Comparison of ENCODE assay signal across 8 mouse cellular contexts in genomic region chr19:10602787-10603186, GRCm38 (mm10). TPM values are rescaled to one million over a fixed set of nuclear protein-coding genes. Genes with fewer than 3 reads are reported as not detected.
DNase-seq lines count a peak whose midpoint lies in the region; ATAC-seq and TF ChIP-seq lines count a peak whose summit lies in the region.

No protein-coding gene starts in this region.

- no peaks in the 10 kb centered on the region for H3K9me3 ChIP-seq in G1E (replicated peaks)
- H3K9me3 ChIP-seq in forebrain, postnatal 0 days (ENCODE audit: low read length): no peaks in the 10 kb centered on the region
- no peaks in the 10 kb centered on the region for H3K9me3 ChIP-seq in lung, embryonic 16.5 days (ENCODE audit: control insufficient read depth, low read length)

- peak; percentile 67 for DNase-seq in G1E (ENCODE audit: low spot score)
- DNase-seq in cerebellum, adult 18-20 months: peak; percentile 90 to 91
- peak; percentile 94 for DNase-seq in forebrain, postnatal 0 days
- DNase-seq in layer of hippocampus, adult 9-10 months (ENCODE audit: low spot score): peak; percentile 77
- peak; percentile 64 for DNase-seq in ovary, postnatal 10 days (ENCODE audit: low spot score)
- peak; percentile 79 to 95 for DNase-seq in thymus, postnatal 10 days (ENCODE audit: low spot score in 2 of 2)

- peak overlapping the region; percentile 52; the same call in 1 of the 2 replicates for H3K4me3 ChIP-seq in G1E (ENCODE audit: low read depth, low read length)
- peak overlapping the region; percentile 25 for H3K4me3 ChIP-seq in forebrain, postnatal 0 days (ENCODE audit: low read depth, low read length)
- H3K4me3 ChIP-seq in lung, embryonic 16.5 days (ENCODE audit: low read length): peak overlapping the region; percentile 42

- WGBS in forebrain, postnatal 0 days: under 1% methylated on average over 9 of the region's 9 CpGs
- WGBS in lung, embryonic 16.5 days: under 1% methylated on average over 9 of the region's 9 CpGs

- H3K27me3 ChIP-seq in G1E (ENCODE audit: insufficient read depth, low read length): no peaks in the 10 kb centered on the region
- H3K27me3 ChIP-seq in forebrain, postnatal 0 days (ENCODE audit: insufficient read depth, low read length): no peaks in the 10 kb centered on the region
- H3K27me3 ChIP-seq in lung, embryonic 16.5 days (ENCODE audit: control insufficient read depth, insufficient read depth, low read depth, low read length): no peaks in the 10 kb centered on the region

- peak; percentile 35; the same call in 1 of the 2 replicates for ATAC-seq in G1E (ENCODE audit: extremely low read depth, insufficient number of reproducible peaks, low FRiP score, poor library complexity, severe bottlenecking)
- peak; percentile 70 for ATAC-seq in forebrain, postnatal 0 days
- ATAC-seq in hematopoietic stem cell, adult 5-6 weeks (replicated peaks in 1 of 2; ENCODE audit: insufficient read depth in 1 of 2, low FRiP score in 2 of 2, low TSS enrichment in 1 of 2, low read depth in 1 of 2, poor library complexity in 2 of 2, severe bottlenecking in 2 of 2): peak; percentile 51 to 54
- peak; percentile 65 for ATAC-seq in lung, embryonic 16.5 days (ENCODE audit: low read depth)

- H3K9ac ChIP-seq in forebrain, postnatal 0 days: peak overlapping the region; percentile 54
- H3K9ac ChIP-seq in lung, embryonic 16.5 days (ENCODE audit: low read length): peak overlapping the region; percentile 79

- peak; percentile 65; the same call in 1 of the 2 replicates for TF ChIP-seq CTCF in G1E (IDR thresholded peaks at IDR 0.05; ENCODE audit: low read depth, low read length)
- TF ChIP-seq CTCF in forebrain, postnatal 0 days (IDR thresholded peaks at IDR 0.05; ENCODE audit: low read depth): peak; percentile 92

- peaks cover 46% of the 10 kb centered on the region for H3K4me1 ChIP-seq in G1E (ENCODE audit: insufficient read depth, low read depth, low read length)
- peaks cover 14% of the 10 kb centered on the region for H3K4me1 ChIP-seq in forebrain, postnatal 0 days (ENCODE audit: insufficient read depth)
- H3K4me1 ChIP-seq in lung, embryonic 16.5 days (replicated peaks; ENCODE audit: control insufficient read depth, insufficient read depth, low read length): peaks cover 17% of the 10 kb centered on the region

- peaks cover 52% of the 10 kb centered on the region for H3K36me3 ChIP-seq in G1E (replicated peaks)
- H3K36me3 ChIP-seq in forebrain, postnatal 0 days (ENCODE audit: insufficient read depth): peaks cover 6% of the 10 kb centered on the region
- H3K36me3 ChIP-seq in lung, embryonic 16.5 days (ENCODE audit: control insufficient read depth, insufficient read depth, low read length): no peaks in the 10 kb centered on the region

- H3K4me2 ChIP-seq in forebrain, postnatal 0 days (ENCODE audit: low read depth): peak overlapping the region; percentile 49
- H3K4me2 ChIP-seq in lung, embryonic 16.5 days (ENCODE audit: low read depth, low read length): peak overlapping the region; percentile 57

- H3K27ac ChIP-seq in forebrain, postnatal 0 days (ENCODE audit: low read depth, low read length): peak overlapping the region; percentile 89
- peak overlapping the region; percentile 94 for H3K27ac ChIP-seq in lung, embryonic 16.5 days (ENCODE audit: low read length)

RNA-seq across cellular contexts. Expression of gene Ddb1, which starts 2.3 kb away (rescaled TPM):
- total RNA-seq in G1E (2014; fragmentation: Nextera tagmentation) (334 and 389 TPM in 2 replicates), G1E (2017) (516 and 542 TPM in 2 replicates)
- polyA plus RNA-seq in G1E (2012): 29.5 and 30.8 TPM in 2 replicates
- total RNA-seq in forebrain, postnatal 0 days (2014; rRNA removed): 245 and 273 TPM in 2 replicates
- polyA plus RNA-seq in forebrain, postnatal 0 days (2015; fragmentation: Nextera tagmentation; extraction: Ambion mirVana): 130 and 145 TPM in 2 replicates
- total RNA-seq in hematopoietic stem cell, adult 5-6 weeks (2017): 373 and 377 TPM in 2 replicates
- 348 and 364 TPM in 2 replicates for polyA plus RNA-seq in lung, embryonic 16.5 days (2015; fragmentation: Nextera tagmentation; extraction: Ambion mirVana)

RNA-seq across cellular contexts. Expression of gene Tkfc, which starts 2.7 kb away (rescaled TPM):
- total RNA-seq in G1E (2014; fragmentation: Nextera tagmentation) (10.9 and 11.7 TPM in 2 replicates), G1E (2017) (6.7 and 6.8 TPM in 2 replicates)
- polyA plus RNA-seq in G1E (2012): 2.7 and 4.6 TPM in 2 replicates
- 8.8 and 12.8 TPM in 2 replicates for total RNA-seq in forebrain, postnatal 0 days (2014; rRNA removed)
- 19.3 and 22.7 TPM in 2 replicates for polyA plus RNA-seq in forebrain, postnatal 0 days (2015; fragmentation: Nextera tagmentation; extraction: Ambion mirVana)
- total RNA-seq in hematopoietic stem cell, adult 5-6 weeks (2017): 4.0 and 7.3 TPM in 2 replicates
- polyA plus RNA-seq in lung, embryonic 16.5 days (2015; fragmentation: Nextera tagmentation; extraction: Ambion mirVana): 16.7 and 16.9 TPM in 2 replicates

RNA-seq across cellular contexts. Expression of gene Tmem138, which starts 25.6 kb away (rescaled TPM):
- total RNA-seq in G1E (2014; fragmentation: Nextera tagmentation): 50.1 and 61.6 TPM in 2 replicates
- 9.7 and 13.5 TPM in 2 replicates for total RNA-seq in G1E (2017)
- polyA plus RNA-seq in G1E (2012): 4.6 and 5.0 TPM in 2 replicates
- total RNA-seq in forebrain, postnatal 0 days (2014; rRNA removed): 16.6 and 21.2 TPM in 2 replicates
- 28.3 and 31.7 TPM in 2 replicates for polyA plus RNA-seq in forebrain, postnatal 0 days (2015; fragmentation: Nextera tagmentation; extraction: Ambion mirVana)
- 5.6 and 11.9 TPM in 2 replicates for total RNA-seq in hematopoietic stem cell, adult 5-6 weeks (2017)
- 46.5 and 47.1 TPM in 2 replicates for polyA plus RNA-seq in lung, embryonic 16.5 days (2015; fragmentation: Nextera tagmentation; extraction: Ambion mirVana)

RNA-seq across cellular contexts. Expression of gene Cyb561a3, which starts 25.8 kb away (rescaled TPM):
- total RNA-seq in G1E (2014; fragmentation: Nextera tagmentation) (23.1 and 23.5 TPM in 2 replicates), G1E (2017) (18.0 and 22.5 TPM in 2 replicates)
- 6.3 and 8.2 TPM in 2 replicates for polyA plus RNA-seq in G1E (2012)
- 21.4 and 24.9 TPM in 2 replicates for total RNA-seq in forebrain, postnatal 0 days (2014; rRNA removed)
- polyA plus RNA-seq in forebrain, postnatal 0 days (2015; fragmentation: Nextera tagmentation; extraction: Ambion mirVana): 18.9 and 22.0 TPM in 2 replicates
- total RNA-seq in hematopoietic stem cell, adult 5-6 weeks (2017): 19.9 and 39.3 TPM in 2 replicates
- 23.6 and 25.2 TPM in 2 replicates for polyA plus RNA-seq in lung, embryonic 16.5 days (2015; fragmentation: Nextera tagmentation; extraction: Ambion mirVana)

RNA-seq across cellular contexts. Expression of gene Vwce, which starts 31.2 kb away (rescaled TPM):
- total RNA-seq in G1E (2014; fragmentation: Nextera tagmentation) (1.2 and 1.4 TPM in 2 replicates), G1E (2017) (0.06 and 0.16 TPM in 2 replicates)
- 0.24 and 0.32 TPM in 2 replicates for polyA plus RNA-seq in G1E (2012)
- 1.5 and 1.7 TPM in 2 replicates for total RNA-seq in forebrain, postnatal 0 days (2014; rRNA removed)
- 0.44 and 0.88 TPM in 2 replicates for polyA plus RNA-seq in forebrain, postnatal 0 days (2015; fragmentation: Nextera tagmentation; extraction: Ambion mirVana)
- 0.19 TPM in 1 of 2 replicates, not detected in the other for total RNA-seq in hematopoietic stem cell, adult 5-6 weeks (2017)
- polyA plus RNA-seq in lung, embryonic 16.5 days (2015; fragmentation: Nextera tagmentation; extraction: Ambion mirVana): 0.82 and 0.88 TPM in 2 replicates

Comparison
In these comparisons a context has a peak if more than half of its experiments do, and no peak if none do; other contexts are left out.
1. Peak in every context shown above with its lines: DNase-seq, ATAC-seq, H3K4me3 ChIP-seq and H3K27ac ChIP-seq.